8 mouse cellular contexts compared by ENCODE assay signal in genomic region chr2:93013415-93014092, GRCm38 (mm10). TPM values are rescaled to one million over a fixed set of nuclear protein-coding genes. Genes with fewer than 3 reads are reported as not detected.
DNase-seq lines count a peak whose midpoint lies in the region; ATAC-seq and TF ChIP-seq lines count a peak whose summit lies in the region.

No protein-coding gene starts in this region.

- WGBS in lung, embryonic 16.5 days: 59% methylated on average over 8 of the region's 8 CpGs
- WGBS in forebrain, postnatal 0 days: 77% methylated on average over 8 of the region's 8 CpGs
- WGBS in limb, embryonic 14.5 days: 61% methylated on average over 8 of the region's 8 CpGs
- 60% methylated on average over 8 of the region's 8 CpGs for WGBS in stomach, embryonic 14.5 days

- H3K4me1 ChIP-seq in lung, embryonic 16.5 days (replicated peaks; ENCODE audit: control insufficient read depth, insufficient read depth, low read length): peaks cover 17% of the 10 kb centered on the region
- peaks cover 6% of the 10 kb centered on the region; the same call in 1 of the 2 replicates for H3K4me1 ChIP-seq in forebrain, postnatal 0 days (ENCODE audit: insufficient read depth)
- H3K4me1 ChIP-seq in limb, embryonic 14.5 days (ENCODE audit: control insufficient read depth, insufficient read depth, low read length): peaks cover 20% of the 10 kb centered on the region
- H3K4me1 ChIP-seq in stomach, embryonic 14.5 days (ENCODE audit: control insufficient read depth, insufficient read depth, low read length): peaks cover 15% of the 10 kb centered on the region

- peaks cover 9% of the 10 kb centered on the region; the same call in 1 of the 2 replicates for H3K36me3 ChIP-seq in lung, embryonic 16.5 days (ENCODE audit: control insufficient read depth, insufficient read depth, low read length)
- peaks cover 18% of the 10 kb centered on the region for H3K36me3 ChIP-seq in forebrain, postnatal 0 days (ENCODE audit: insufficient read depth)
- peaks cover 34% of the 10 kb centered on the region for H3K36me3 ChIP-seq in limb, embryonic 14.5 days (ENCODE audit: control insufficient read depth, insufficient read depth, low read length)
- peaks cover 10% of the 10 kb centered on the region; the same call in 1 of the 2 replicates for H3K36me3 ChIP-seq in stomach, embryonic 14.5 days (ENCODE audit: control insufficient read depth, insufficient read depth, low read length)

- no peaks in the 10 kb centered on the region for H3K9me3 ChIP-seq in lung, embryonic 16.5 days (ENCODE audit: control insufficient read depth, low read length)
- H3K9me3 ChIP-seq in forebrain, postnatal 0 days (ENCODE audit: low read length): no peaks in the 10 kb centered on the region
- H3K9me3 ChIP-seq in limb, embryonic 14.5 days (ENCODE audit: control insufficient read depth, low read length): no peaks in the 10 kb centered on the region
- no peaks in the 10 kb centered on the region for H3K9me3 ChIP-seq in stomach, embryonic 14.5 days (ENCODE audit: control insufficient read depth, low read depth, low read length)

- DNase-seq in lung, postnatal 25 days (ENCODE audit: low spot score): no peak
- DNase-seq in forebrain, postnatal 0 days: no peak
- no peak for DNase-seq in limb, embryonic 14.5 days (ENCODE audit: low spot score)
- no peak for DNase-seq in layer of hippocampus, adult 2 months (ENCODE audit: low spot score in 2 of 2)
- DNase-seq in cerebellum, postnatal 36 days: no peak
- DNase-seq in cerebellum, adult 9-10 months: no peak

- H3K4me2 ChIP-seq in lung, embryonic 16.5 days (ENCODE audit: low read depth, low read length): peak overlapping the region; percentile 96
- no peak overlapping the region for H3K4me2 ChIP-seq in forebrain, postnatal 0 days (ENCODE audit: low read depth)
- H3K4me2 ChIP-seq in limb, embryonic 14.5 days (replicated peaks; ENCODE audit: low read depth, low read length, severe bottlenecking): peak overlapping the region; percentile 94
- H3K4me2 ChIP-seq in stomach, embryonic 14.5 days (replicated peaks; ENCODE audit: low read depth, low read length): peak overlapping the region; percentile 50

- H3K9ac ChIP-seq in lung, embryonic 16.5 days (ENCODE audit: low read length): peak overlapping the region; percentile 79
- no peak overlapping the region for H3K9ac ChIP-seq in forebrain, postnatal 0 days
- peak overlapping the region; percentile 70; the same call in 1 of the 2 replicates for H3K9ac ChIP-seq in limb, embryonic 14.5 days (ENCODE audit: low read depth, low read length, severe bottlenecking)
- peak overlapping the region; percentile 69; the same call in 1 of the 2 replicates for H3K9ac ChIP-seq in stomach, embryonic 14.5 days (replicated peaks; ENCODE audit: low read depth, low read length)

- TF ChIP-seq POLR2A in limb, embryonic 14.5 days (IDR thresholded peaks at IDR 0.05; ENCODE audit: borderline replicate concordance, extremely low read depth, insufficient read depth, insufficient read length): no peak

- H3K27me3 ChIP-seq in lung, embryonic 16.5 days (ENCODE audit: control insufficient read depth, insufficient read depth, low read depth, low read length): no peaks in the 10 kb centered on the region
- H3K27me3 ChIP-seq in forebrain, postnatal 0 days (ENCODE audit: insufficient read depth, low read length): no peaks in the 10 kb centered on the region
- no peaks in the 10 kb centered on the region for H3K27me3 ChIP-seq in limb, embryonic 14.5 days (ENCODE audit: control insufficient read depth, insufficient read depth, low read length)
- no peaks in the 10 kb centered on the region for H3K27me3 ChIP-seq in stomach, embryonic 14.5 days (ENCODE audit: control insufficient read depth, insufficient read depth, low read length)

- ATAC-seq in lung, embryonic 16.5 days (ENCODE audit: low read depth): no peak; the same call in none of the 2 replicates
- ATAC-seq in forebrain, postnatal 0 days: no peak
- no peak for ATAC-seq in limb, embryonic 14.5 days (ENCODE audit: low FRiP score, low read depth)
- no peak for ATAC-seq in stomach, embryonic 14.5 days (ENCODE audit: insufficient number of reproducible peaks, insufficient read depth, low FRiP score, low read depth)

- peak overlapping the region; percentile 61 for H3K4me3 ChIP-seq in lung, embryonic 16.5 days (ENCODE audit: low read length)
- H3K4me3 ChIP-seq in forebrain, postnatal 0 days (ENCODE audit: low read depth, low read length): no peak overlapping the region
- peak overlapping the region; percentile 62 for H3K4me3 ChIP-seq in limb, embryonic 14.5 days (replicated peaks; ENCODE audit: low read length)
- peak overlapping the region; percentile 29 for H3K4me3 ChIP-seq in stomach, embryonic 14.5 days (ENCODE audit: low read depth, low read length)
- no peak overlapping the region for H3K4me3 ChIP-seq in layer of hippocampus, adult 2 months

- TF ChIP-seq CTCF in forebrain, postnatal 0 days (IDR thresholded peaks at IDR 0.05; ENCODE audit: low read depth): no peak
- no peak for TF ChIP-seq CTCF in layer of hippocampus, adult 2 months (conservative IDR thresholded peaks at IDR 0.05)

- H3K27ac ChIP-seq in lung, embryonic 16.5 days (ENCODE audit: low read length): peak overlapping the region; percentile 95
- H3K27ac ChIP-seq in forebrain, postnatal 0 days (ENCODE audit: low read depth, low read length): peak overlapping the region; percentile 29; the same call in 1 of the 2 replicates
- peak overlapping the region; percentile 83 for H3K27ac ChIP-seq in limb, embryonic 14.5 days (replicated peaks; ENCODE audit: low read depth, low read length)
- H3K27ac ChIP-seq in stomach, embryonic 14.5 days (ENCODE audit: low read length): peak overlapping the region; percentile 95
- no peak overlapping the region for H3K27ac ChIP-seq in layer of hippocampus, adult 2 months

RNA-seq across cellular contexts. Expression of gene Prdm11, which starts 32.4 kb away (rescaled TPM):
- polyA plus RNA-seq in lung, embryonic 16.5 days (2015; fragmentation: Nextera tagmentation; extraction: Ambion mirVana): 5.5 and 6.3 TPM in 2 replicates
- total RNA-seq in forebrain, postnatal 0 days (2014; rRNA removed): 7.8 and 7.9 TPM in 2 replicates
- 1.5 and 1.9 TPM in 2 replicates for polyA plus RNA-seq in forebrain, postnatal 0 days (2015; fragmentation: Nextera tagmentation; extraction: Ambion mirVana)
- polyA plus RNA-seq in limb, embryonic 14.5 days (2012; rRNA removed): 24.4 and 30.0 TPM in 2 replicates
- 6.5 and 8.0 TPM in 2 replicates for polyA plus RNA-seq in limb, embryonic 14.5 days (2014; fragmentation: Nextera tagmentation; extraction: Ambion mirVana)
- 7.6 and 8.0 TPM in 2 replicates for polyA plus RNA-seq in stomach, embryonic 14.5 days (2014; fragmentation: Nextera tagmentation; extraction: Ambion mirVana)
- 10 to 100 TPM; 30.7 to 30.9 TPM for total RNA-seq in layer of hippocampus, adult 2 months (2021)

Comparison
In these comparisons a context has a peak if more than half of its experiments do, and no peak if none do; other contexts are left out.
1. H3K4me3 ChIP-seq: peak in lung, embryonic 16.5 days (single experiment), limb, embryonic 14.5 days (single experiment) and stomach, embryonic 14.5 days (single experiment); none in forebrain, postnatal 0 days (single experiment) and layer of hippocampus, adult 2 months (single experiment).